Mouse (Mus musculus): ENCODE measurements around the gene Btc.

Gene Btc

GRCm38 (mm10) chr5:91402339-91403211, at the start of gene Btc:
Gene Btc (minus strand): TSS chr5:91402994.
- in situ Hi-C loops (cut with MboI, MseI): no loop called here

GRCm38 (mm10) chr5:91444981-91445517, 42.3 kb upstream of the Btc start:
- in situ Hi-C loops (cut with MboI, MseI): no loop called here

DNA sequence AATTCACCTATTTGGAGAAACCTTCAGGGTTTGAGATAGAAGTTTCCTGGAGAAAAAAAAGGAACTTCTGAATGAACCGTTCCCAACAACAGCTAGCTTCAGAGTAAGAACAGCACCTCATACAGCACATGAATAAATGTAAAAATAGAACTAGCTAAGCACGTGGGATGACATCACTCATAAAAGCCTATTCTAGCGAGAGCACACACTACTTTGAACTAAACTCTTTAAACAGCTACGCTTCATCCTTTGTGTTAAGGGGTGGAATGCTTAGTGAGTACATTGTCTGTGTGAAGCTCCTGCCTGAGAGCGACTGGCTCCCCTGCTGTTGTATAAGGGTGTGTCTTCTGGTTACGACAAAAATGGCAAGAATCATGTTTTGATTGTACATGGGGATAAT, 33.8 kb upstream of the Btc start:
- in situ Hi-C loops (cut with MboI, MseI): no loop called here

GRCm38 (mm10) chr5:91434723-91435658, 32.2 kb upstream of the Btc start:
- in situ Hi-C loops (cut with MboI, MseI): no loop called here

DNA sequence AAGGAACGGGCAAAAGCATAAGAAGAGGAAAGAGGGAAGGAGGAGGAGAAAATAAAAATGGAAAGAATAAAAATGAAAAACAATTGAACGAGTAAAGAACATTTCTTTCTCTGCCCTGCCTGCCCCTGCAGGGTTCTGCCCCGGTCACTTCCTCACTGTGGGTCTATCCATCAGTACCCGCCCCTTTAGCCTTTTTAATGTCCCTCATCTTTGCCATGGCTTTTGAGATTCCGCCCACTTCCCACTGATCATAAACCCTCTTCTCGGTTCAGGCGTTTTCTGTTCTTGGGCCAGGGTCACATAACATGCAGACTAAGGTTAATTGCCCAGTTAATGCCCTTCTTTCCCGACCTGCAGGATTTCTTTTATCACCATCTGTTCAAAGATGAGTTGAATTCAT, 25.8 kb upstream of the Btc start:
- in situ Hi-C loops (cut with MboI, MseI): no loop called here

- in situ Hi-C loops (cut with MboI, MseI): no loop called here
Observed at GRCm38 (mm10) chr5:91413814-91414213, 11.0 kb upstream of the Btc start.

DNA sequence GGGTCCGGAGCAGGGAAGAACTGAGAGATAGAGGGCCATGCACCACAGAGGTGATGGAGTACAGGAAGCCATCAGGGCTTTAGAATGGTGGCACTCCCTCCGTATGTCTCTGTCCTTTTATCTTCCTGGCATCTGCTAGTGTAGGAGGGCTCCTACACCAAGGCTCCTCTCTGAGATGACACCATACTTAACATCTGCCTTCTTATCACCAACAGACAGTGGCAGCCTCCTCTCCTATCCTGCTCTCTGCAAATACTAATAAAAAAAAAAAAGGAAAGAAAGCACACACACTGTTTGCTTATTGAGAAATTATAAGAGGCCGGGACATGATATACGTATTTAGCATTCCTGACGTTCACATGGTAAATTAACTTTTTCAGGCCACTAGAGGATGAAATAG, 1.5 kb upstream of the Btc start:
- in situ Hi-C loops (cut with MboI, MseI): no loop called here

DNA sequence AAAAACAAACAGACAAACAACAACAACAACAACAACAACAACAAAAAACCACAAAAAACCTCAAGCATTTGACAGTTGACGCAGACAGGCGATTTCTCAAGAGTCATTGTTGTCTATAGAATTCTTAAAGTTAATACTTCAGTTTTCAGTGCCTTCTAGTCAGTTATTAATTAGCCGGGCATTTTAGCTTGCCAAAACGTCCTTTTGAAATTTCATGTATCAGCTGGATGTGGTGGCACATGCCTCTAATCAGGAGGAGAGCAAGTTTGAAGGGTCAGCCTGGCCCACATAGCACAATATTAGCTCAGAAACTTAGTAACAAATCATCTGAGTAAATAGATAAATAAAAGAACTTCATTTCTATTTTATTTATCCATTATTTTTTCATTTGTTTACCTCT, 487 bp upstream of the Btc start:
- in situ Hi-C loops (cut with MboI, MseI): no loop called here

DNA sequence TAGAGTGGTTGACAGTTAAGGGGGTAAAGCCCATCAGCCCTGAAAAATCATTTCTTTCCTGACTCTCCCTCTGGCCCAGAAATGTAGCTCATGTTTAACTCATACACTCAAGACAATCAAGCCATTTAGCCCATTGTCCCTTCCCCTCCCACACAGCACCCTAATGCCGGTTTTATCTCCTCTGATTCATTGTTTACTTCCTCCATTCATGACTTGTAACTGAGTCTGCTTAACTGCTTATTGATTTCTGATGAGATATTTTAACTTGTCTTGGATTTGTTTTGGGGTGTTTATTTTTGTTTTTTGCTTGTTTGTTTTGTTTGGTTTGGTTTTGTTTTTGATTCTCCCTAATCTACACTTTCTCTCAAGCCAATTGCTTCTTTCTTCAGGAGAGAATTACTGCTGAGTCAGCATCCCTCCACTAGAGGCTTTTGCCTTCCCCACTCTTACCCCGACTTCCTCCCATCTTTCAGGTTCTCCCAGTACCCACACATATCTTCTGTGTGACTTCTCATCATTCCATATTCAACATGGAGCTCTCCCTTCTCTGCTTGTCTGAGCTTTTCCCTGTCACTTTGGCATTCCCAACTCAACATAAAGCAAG, 2.2 kb downstream of the Btc start:
- in situ Hi-C loops (cut with MboI, MseI): no loop called here

GRCm38 (mm10) chr5:91375467-91375866, 27.3 kb downstream of the Btc start:
- in situ Hi-C loops (cut with MboI, MseI): no loop called here

DNA sequence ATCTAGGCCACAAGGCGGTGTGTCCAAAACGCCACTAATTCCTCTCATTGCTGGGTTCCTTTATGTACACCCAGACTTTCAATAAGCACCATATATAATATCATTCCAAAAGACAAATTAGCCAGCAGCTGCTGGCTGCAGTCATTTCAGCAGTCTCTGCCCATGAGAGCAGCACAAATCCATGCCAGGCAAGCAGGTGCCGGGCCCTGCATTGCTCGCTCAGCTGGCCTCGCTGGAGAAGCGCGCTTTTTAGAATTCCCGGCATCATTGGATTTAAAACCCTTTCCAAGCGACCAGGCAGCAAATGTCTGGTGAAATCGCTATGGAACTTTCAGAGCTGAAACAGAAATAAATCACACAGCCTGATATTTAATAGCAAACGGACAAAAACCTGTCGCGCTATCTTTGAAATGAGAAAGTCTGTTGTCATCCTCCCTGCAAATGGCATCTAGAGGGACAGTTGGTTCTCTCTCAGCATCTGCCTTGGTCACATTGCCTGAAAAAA, 34.7 kb downstream of the Btc start:
- in situ Hi-C loops (cut with MboI, MseI): no loop called here

DNA sequence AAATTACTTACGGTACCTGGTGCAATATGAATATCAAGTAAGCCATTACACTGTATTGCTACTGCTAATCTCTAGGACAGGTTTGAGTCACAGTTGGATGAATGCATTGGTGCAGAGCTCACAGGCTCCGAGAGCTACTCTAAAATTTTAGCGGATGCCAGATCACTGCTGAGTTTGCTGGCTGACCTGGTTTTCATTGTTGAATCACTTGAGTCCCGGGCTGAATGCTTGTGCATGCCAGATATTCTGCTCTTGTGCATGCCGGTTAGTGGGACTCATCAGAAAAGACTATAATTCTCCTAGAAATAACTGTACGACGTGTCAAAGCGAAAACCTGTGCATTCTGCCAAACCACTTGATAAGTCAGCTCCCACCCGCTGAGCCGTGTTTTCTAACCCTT, 35.9 kb downstream of the Btc start:
- in situ Hi-C loops (cut with MboI, MseI): no loop called here

DNA sequence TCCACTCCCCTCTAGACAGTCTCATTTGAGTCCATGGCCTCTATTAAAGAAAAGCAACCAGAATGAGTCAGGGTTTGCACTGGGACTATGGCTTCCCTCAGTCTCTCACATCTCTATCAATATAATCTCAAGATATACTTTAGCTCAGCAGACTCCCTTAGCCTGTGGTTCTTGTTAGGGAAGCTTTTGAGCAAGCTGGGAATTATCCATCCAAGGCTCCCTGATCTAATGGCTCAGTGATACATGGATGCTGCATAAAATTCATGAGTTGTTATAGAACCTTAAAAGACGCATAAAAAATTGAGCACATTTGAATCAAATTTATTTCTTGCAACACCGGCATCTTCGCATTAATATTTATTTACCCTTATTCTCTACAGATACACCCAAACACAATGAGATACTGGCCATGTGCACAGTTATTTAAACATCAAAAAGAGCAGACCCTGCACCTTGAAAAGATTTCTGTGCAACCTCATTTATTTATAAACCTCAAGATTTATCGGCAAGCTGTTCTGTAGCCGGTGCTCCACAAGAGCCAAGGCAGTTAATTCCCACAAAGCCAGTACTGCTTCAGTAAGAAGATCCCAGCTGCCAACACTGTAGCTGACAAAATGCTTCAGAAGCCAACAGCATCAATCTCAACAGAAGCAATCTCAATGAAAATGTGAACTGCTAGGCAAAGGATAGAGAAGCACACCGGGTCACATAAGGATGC, 39.4 kb downstream of the Btc start:
- in situ Hi-C loops (cut with MboI, MseI): no loop called here

- in situ Hi-C loops (cut with MboI, MseI): no loop called here
Observed at GRCm38 (mm10) chr5:91352645-91353044, 50.1 kb downstream of the Btc start.

DNA sequence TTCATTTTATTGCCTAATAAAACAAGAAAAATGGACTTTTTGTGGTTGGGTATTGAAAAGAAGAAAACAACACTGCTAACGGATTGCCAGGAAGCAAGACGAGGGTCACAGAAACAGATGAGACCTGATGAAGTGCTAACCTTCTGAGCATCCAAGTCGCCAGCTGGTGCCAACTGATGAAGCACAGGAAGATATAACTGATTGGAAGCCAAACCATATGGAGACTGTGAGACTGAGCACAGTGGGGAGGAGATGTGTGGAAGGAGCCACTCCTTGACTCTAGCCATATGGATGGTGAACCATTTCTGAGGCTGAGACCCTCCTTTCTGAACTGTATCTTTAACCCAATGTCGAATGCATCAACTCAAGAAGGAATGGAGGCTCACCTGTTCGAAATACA, 57.1 kb downstream of the Btc start:
- in situ Hi-C loops (cut with MboI, MseI): loop anchor here in 1 of 2 experiments (10.0 kb wide), 1 partner anchor 1199 kb away; no protein-coding TSS in a partner anchor

DNA sequence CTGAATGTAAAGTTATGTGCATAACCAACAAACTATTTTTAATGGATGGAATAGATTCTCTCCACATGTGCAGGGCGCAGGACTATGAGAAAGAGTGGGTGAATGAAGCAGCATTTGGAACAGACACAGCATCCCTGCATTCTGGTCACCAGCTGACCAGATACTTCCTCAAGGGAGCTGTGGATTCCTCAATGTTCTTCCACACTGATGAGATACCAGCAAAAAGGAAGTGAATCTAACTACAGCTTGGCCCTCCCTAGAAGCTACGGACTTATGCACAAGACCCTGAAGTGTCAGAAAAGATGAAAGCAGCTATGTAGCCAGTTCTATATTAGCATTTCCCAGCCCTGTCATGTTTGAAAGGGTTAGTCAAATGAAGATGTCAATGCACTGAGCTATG, 57.7 kb downstream of the Btc start:
- in situ Hi-C loops (cut with MboI, MseI): loop anchor here in 1 of 2 experiments (10.0 kb wide), 1 partner anchor 1200 kb away; no protein-coding TSS in a partner anchor

- in situ Hi-C loops (cut with MboI, MseI): loop anchor here in 1 of 2 experiments (10.0 kb wide), 1 partner anchor 1203 kb away; no protein-coding TSS in a partner anchor
Observed at GRCm38 (mm10) chr5:91341981-91342760, 60.6 kb downstream of the Btc start.

GRCm38 (mm10) chr5:91334227-91334626, 68.6 kb downstream of the Btc start:
- in situ Hi-C loops (cut with MboI, MseI): no loop called here

GRCm38 (mm10) chr5:91332079-91332865, 70.5 kb downstream of the Btc start:
- in situ Hi-C loops (cut with MboI, MseI): no loop called here

Data from T-helper 17 cell (primary cell).